ENCODE assay signal across 9 mouse cellular contexts in the genomic region with DNA sequence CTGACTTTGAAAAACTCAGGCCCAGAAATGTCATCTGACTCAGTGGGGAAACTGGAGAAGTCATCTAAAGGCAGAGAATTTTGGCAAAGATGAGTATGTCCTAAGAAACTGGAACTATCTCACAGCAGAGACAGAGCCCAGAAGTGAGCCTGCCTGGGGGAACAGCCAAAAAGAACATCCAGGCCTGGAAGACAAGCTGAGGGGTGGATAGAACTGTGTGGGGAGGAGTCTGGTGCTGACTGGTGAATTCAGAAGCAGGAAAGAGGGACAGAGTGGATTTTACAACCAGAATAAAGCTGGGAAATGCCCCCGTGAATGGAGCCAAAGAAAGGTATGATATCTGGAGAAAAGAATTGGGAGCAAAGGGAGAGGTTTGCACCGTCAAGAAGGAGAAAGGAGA. TPM values are rescaled to one million over a fixed set of nuclear protein-coding genes. Genes with fewer than 3 reads are reported as not detected.
A peak's percentile ranks its signal among the peaks of the same experiment; 100 is the strongest.
DNase-seq lines count a peak whose midpoint lies in the region; ATAC-seq and TF ChIP-seq lines count a peak whose summit lies in the region.
"Had no signal": no experiment of that assay in that cellular context is flagged by ENCODE, and none has a peak within 500 bp of the region (broad histone marks: within the 10 kb centered on the region; RNA-seq: fewer than 3 reads in every experiment).

Gene Aldh1a1, plus strand, starts transcription at position 225 of the 400 bp plus-strand sequence.

- ATAC-seq in kidney, embryonic 14.5 days (ENCODE audit: low FRiP score, low TSS enrichment) = no peak
- no peak for ATAC-seq in forebrain, embryonic 15.5 days (replicated peaks)

- no peak within 1 kb of the TSS for H3K9ac ChIP-seq in kidney, embryonic 14.5 days (ENCODE audit: low read depth, low read length)
- H3K9ac ChIP-seq in forebrain, embryonic 15.5 days (replicated peaks) = no peak within 1 kb of the TSS

- WGBS in embryonic facial prominence, embryonic 10.5 days = 84% methylated on average over 2 of the region's 2 CpGs
- WGBS in kidney, embryonic 14.5 days = 68% methylated on average over 2 of the region's 2 CpGs
- 74% methylated on average over 2 of the region's 2 CpGs for WGBS in forebrain, embryonic 15.5 days

- DNase-seq in layer of hippocampus, adult 2 months (ENCODE audit: low spot score in 2 of 2) = no peak
- no peak for DNase-seq in layer of hippocampus, adult 9-11 months
- DNase-seq in embryonic facial prominence, embryonic 10.5 days (ENCODE audit: low spot score) = no peak
- peak; percentile 53 to 60 for DNase-seq in heart, postnatal 36 days
- DNase-seq in lung, postnatal 25 days (ENCODE audit: low spot score) = peak; percentile 66
- no peak for DNase-seq in kidney, adult 18-20 months

- H3K36me3 ChIP-seq in embryonic facial prominence, embryonic 10.5 days (replicated peaks) = no peaks in the 10 kb centered on the region
- no peaks in the 10 kb centered on the region for H3K36me3 ChIP-seq in kidney, embryonic 14.5 days (ENCODE audit: control insufficient read depth, insufficient read depth, low read length)
- no peaks in the 10 kb centered on the region for H3K36me3 ChIP-seq in forebrain, embryonic 15.5 days

- no peak for TF ChIP-seq CTCF in layer of hippocampus, adult 2 months (conservative IDR thresholded peaks at IDR 0.05)

- H3K4me3 ChIP-seq in layer of hippocampus, adult 2 months = no peak within 1 kb of the TSS
- H3K4me3 ChIP-seq in embryonic facial prominence, embryonic 10.5 days = no peak within 1 kb of the TSS
- H3K4me3 ChIP-seq in kidney, embryonic 14.5 days (ENCODE audit: low read length) = no peak within 1 kb of the TSS
- no peak within 1 kb of the TSS for H3K4me3 ChIP-seq in forebrain, embryonic 15.5 days
- H3K4me3 ChIP-seq: megakaryocyte, embryonic 14.5 days had no signal

- H3K4me1 ChIP-seq in embryonic facial prominence, embryonic 10.5 days = no peaks in the 10 kb centered on the region
- H3K4me1 ChIP-seq in kidney, embryonic 14.5 days (ENCODE audit: control insufficient read depth, insufficient read depth, low read length) = no peaks in the 10 kb centered on the region
- H3K4me1 ChIP-seq in forebrain, embryonic 15.5 days = no peaks in the 10 kb centered on the region
- H3K4me1 ChIP-seq: megakaryocyte, embryonic 14.5 days had no signal

- peak within 1 kb of the TSS; percentile 55 for H3K27ac ChIP-seq in layer of hippocampus, adult 2 months
- H3K27ac ChIP-seq in embryonic facial prominence, embryonic 10.5 days (replicated peaks) = no peak within 1 kb of the TSS
- H3K27ac ChIP-seq in kidney, embryonic 14.5 days (ENCODE audit: low read depth, low read length) = no peak within 1 kb of the TSS
- no peak within 1 kb of the TSS for H3K27ac ChIP-seq in forebrain, embryonic 15.5 days (replicated peaks)

- H3K9me3 ChIP-seq in embryonic facial prominence, embryonic 10.5 days = no peaks in the 10 kb centered on the region
- H3K9me3 ChIP-seq in kidney, embryonic 14.5 days (ENCODE audit: control insufficient read depth, low read length) = no peaks in the 10 kb centered on the region
- H3K9me3 ChIP-seq in forebrain, embryonic 15.5 days = no peaks in the 10 kb centered on the region
- H3K9me3 ChIP-seq: megakaryocyte, embryonic 14.5 days had no signal

- no peak within 1 kb of the TSS for H3K4me2 ChIP-seq in kidney, embryonic 14.5 days (replicated peaks; ENCODE audit: low read depth, low read length)
- no peak within 1 kb of the TSS for H3K4me2 ChIP-seq in forebrain, embryonic 15.5 days (replicated peaks)

- H3K27me3 ChIP-seq in embryonic facial prominence, embryonic 10.5 days (replicated peaks; ENCODE audit: low read depth, poor library complexity, severe bottlenecking) = no peaks in the 10 kb centered on the region
- H3K27me3 ChIP-seq in kidney, embryonic 14.5 days (ENCODE audit: control insufficient read depth, insufficient read depth, low read length) = no peaks in the 10 kb centered on the region
- no peaks in the 10 kb centered on the region for H3K27me3 ChIP-seq in forebrain, embryonic 15.5 days
- H3K27me3 ChIP-seq: megakaryocyte, embryonic 14.5 days had no signal

- intact Hi-C loops in heart, postnatal 36 days (cut with DNase I) = no loop called here

RNA-seq across cellular contexts. Expression of gene Aldh1a1, which starts in this region (rescaled TPM):
- 10 to 100 TPM; 52.6 to 68.9 TPM for total RNA-seq in layer of hippocampus, adult 2 months (2021)
- polyA plus RNA-seq in embryonic facial prominence, embryonic 10.5 days (2016; fragmentation: Nextera tagmentation; extraction: Ambion mirVana) = 3.6 and 13.1 TPM in 2 replicates
- 10 to 100 TPM; 25.1 to 33.4 TPM for total RNA-seq in heart, postnatal 36 days (2021)
- 3.2 and 3.8 TPM in 2 replicates for polyA plus RNA-seq in kidney, embryonic 14.5 days (2014; fragmentation: Nextera tagmentation; extraction: Ambion mirVana)
- 0.45 and 0.66 TPM in 2 replicates for polyA plus RNA-seq in forebrain, embryonic 15.5 days (2015; fragmentation: Nextera tagmentation; extraction: Ambion mirVana)

Comparison
In these comparisons a context has a peak if more than half of its experiments do, and no peak if none do; other contexts are left out.
1. DNase-seq: peak in heart, postnatal 36 days (2 of 2) and lung, postnatal 25 days (single experiment); none in layer of hippocampus, adult 2 months (0 of 2), layer of hippocampus, adult 9-11 months (single experiment), embryonic facial prominence, embryonic 10.5 days (single experiment) and kidney, adult 18-20 months (single experiment).